8 mouse cellular contexts compared by ENCODE assay signal in the genomic region with DNA sequence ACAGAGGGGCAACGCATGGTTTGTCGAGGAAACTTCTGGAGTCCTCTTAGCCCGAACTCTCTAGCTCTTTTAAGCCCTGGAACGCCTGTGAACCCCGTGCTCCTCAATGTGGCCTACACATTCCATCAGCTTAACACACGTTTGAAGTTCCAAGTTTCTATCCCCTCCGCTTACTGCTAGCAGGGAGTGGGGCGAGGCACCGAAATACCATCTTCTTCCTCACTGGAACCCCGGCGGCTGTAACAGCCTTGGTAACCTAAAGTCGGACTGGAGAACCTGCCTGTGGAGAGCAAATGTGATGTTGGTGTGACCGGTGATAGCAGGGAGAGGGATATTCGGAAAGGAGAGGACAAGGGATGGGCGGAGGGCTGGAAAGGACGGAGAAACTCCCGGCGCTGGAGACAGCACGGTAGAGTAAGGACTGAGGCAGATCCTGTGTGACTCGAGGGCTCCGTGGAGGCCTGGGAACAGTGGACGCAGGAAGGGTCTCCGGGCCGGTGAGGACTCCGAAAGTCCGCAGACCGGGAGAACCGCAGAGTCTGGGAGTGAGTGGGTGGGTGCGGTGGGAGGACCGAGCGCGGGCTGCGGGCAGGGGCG. TPM values are rescaled to one million over a fixed set of nuclear protein-coding genes. Genes with fewer than 3 reads are reported as not detected.
DNase-seq lines count a peak whose midpoint lies in the region; ATAC-seq and TF ChIP-seq lines count a peak whose summit lies in the region.

No protein-coding gene starts in this region.

- 2% methylated on average over 28 of the region's 34 CpGs for WGBS in liver, embryonic 13.5 days (ENCODE audit: insufficient replicate concordance)

- no peak for TF ChIP-seq CTCF in gastrocnemius, adult 2 months (IDR thresholded peaks at IDR 0.05)

- H3K9ac ChIP-seq in liver, embryonic 13.5 days: no peak overlapping the region; the same call in 1 of the 2 replicates

- DNase-seq in gastrocnemius, adult 2 months: no peak
- no peak for DNase-seq in gastrocnemius, postnatal 10 days
- DNase-seq in urinary bladder, postnatal 25 days (ENCODE audit: low spot score): peak; percentile 27
- no peak for DNase-seq in urinary bladder, postnatal 10 days (ENCODE audit: low spot score)
- DNase-seq in liver, embryonic 13.5 days: no peak
- DNase-seq in thymus, adult 18-20 months: no peak
- no peak for DNase-seq in spleen, postnatal 10 days (ENCODE audit: low spot score in 2 of 2)
- no peak for DNase-seq in cerebellum, adult 11-12 months

- peaks cover 35% of the 10 kb centered on the region for H3K4me1 ChIP-seq in liver, embryonic 13.5 days (replicated peaks)

- intact Hi-C loops in gastrocnemius, adult 2 months (cut with DNase I): loop anchor here (5.0 kb wide), 1 partner anchor 1259 kb away; a partner anchor contains a TSS

- H3K4me2 ChIP-seq in liver, embryonic 13.5 days: peak overlapping the region; percentile 77

- 0 out of 2 replicates have a peak, but pooled peaks have one; percentile 32 for ATAC-seq in liver, embryonic 13.5 days (ENCODE audit: low read depth)

- peak overlapping the region; percentile 56 for H3K27ac ChIP-seq in gastrocnemius, adult 2 months
- H3K27ac ChIP-seq in liver, embryonic 13.5 days: no peak overlapping the region

- H3K4me3 ChIP-seq in gastrocnemius, adult 2 months: peak overlapping the region; percentile 82
- H3K4me3 ChIP-seq in liver, embryonic 13.5 days (replicated peaks): peak overlapping the region; percentile 58

- H3K36me3 ChIP-seq in liver, embryonic 13.5 days: no peaks in the 10 kb centered on the region

- H3K27me3 ChIP-seq in liver, embryonic 13.5 days: peaks cover 96% of the 10 kb centered on the region

- no peaks in the 10 kb centered on the region for H3K9me3 ChIP-seq in liver, embryonic 13.5 days (replicated peaks)

RNA-seq across cellular contexts. Expression of a gene that starts 0.5 kb away (rescaled TPM):
- under 1 TPM; 0.73 to 0.74 TPM for total RNA-seq in gastrocnemius, adult 2 months (2021)
- total RNA-seq in gastrocnemius, postnatal 10 days (2021): 1 to 10 TPM; 1.8 to 2.6 TPM
- 0.03 TPM in 2 replicates for polyA plus RNA-seq in liver, embryonic 13.5 days (2015; fragmentation: Nextera tagmentation; extraction: Ambion mirVana)
